Mouse (Mus musculus) adrenal gland, postnatal 14 days (tissue): ENCODE data around the gene Prdm13. TPM values are rescaled to one million over a fixed set of nuclear protein-coding genes. Genes with fewer than 3 reads are reported as not detected.

Source experiments
- DNase-seq: peaks from one replicate; pipeline ENCODE4 v3.0.0; 2021; ENCODE audit warnings: mixed read lengths
- long read RNA-seq, 2 experiments: library from polyadenylated mRNA; stranded (forward); transcript quantifications; one replicate each; pipeline ENCODE4 v2.0.0; 2021
- total RNA-seq: library from RNA; stranded (reverse); gene quantifications from 2 replicates; pipeline ENCODE4 v1.2.3, GENCODE M21; 2021

Gene Prdm13
- not detected in 2 replicates for total RNA-seq
- long read RNA-seq, experiment 1, result 0 reads
- long read RNA-seq, experiment 2, result 0 reads

DNA sequence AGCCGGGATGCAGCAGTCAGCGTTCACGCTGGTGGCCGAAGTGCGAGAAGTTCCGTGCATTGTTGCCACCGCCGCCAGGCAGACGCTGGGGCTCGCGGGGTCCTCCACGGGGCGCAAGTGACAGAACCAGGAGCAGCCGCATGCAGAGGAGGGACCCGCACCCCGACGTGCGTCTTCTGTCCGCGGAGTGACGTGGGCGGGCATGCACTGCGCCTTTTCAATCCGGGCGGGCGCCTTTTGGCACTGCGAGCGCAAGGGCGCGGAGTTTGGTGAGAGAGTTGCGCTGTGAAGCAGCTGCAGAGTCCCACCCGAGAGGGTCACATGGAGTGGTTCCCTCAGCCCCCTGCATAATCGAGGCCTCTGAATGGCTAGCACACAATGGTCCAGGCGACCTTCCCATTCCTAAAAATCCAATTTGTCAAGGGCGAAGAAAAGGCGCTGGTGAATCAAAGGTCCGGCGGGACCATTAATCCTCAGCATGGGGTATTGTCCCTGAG, at the start of gene Prdm13:
TSS of gene Prdm13 (minus strand) at position 369 of the 497 bp plus-strand sequence.
- no peak for DNase-seq

DNA sequence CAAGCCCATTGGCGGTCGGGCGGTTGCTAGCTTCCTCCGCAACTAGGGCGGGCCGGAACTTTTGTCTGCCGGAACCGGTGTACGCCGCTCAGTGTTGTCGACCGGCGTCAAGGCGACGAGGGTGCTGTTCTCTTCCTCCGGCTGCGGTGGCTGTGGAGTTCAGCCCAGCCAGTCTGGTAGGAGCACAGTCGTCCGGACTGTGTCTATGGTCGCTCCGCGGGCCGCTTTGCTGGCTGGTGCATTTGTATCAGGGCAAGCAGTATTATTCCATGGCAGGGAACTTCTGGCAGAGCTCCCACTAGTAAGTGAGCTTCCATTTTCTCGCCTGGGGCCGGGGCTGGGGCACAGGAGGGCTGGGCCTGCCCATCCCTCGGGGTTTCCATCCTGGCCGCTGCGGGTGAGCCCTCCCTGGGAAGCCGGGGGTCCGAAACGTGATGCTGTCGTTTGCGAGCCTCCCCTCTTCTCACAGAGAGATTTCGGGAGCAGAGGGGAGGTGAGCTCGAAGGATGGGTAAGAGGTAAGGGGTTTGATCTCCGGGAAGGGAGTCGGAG, 41.9 kb upstream of the Prdm13 start, which contains the start of gene Ccnc:
TSS of gene Ccnc (plus strand) at position 87 of the 551 bp plus-strand sequence.
- peak; percentile 96 for DNase-seq

DNA sequence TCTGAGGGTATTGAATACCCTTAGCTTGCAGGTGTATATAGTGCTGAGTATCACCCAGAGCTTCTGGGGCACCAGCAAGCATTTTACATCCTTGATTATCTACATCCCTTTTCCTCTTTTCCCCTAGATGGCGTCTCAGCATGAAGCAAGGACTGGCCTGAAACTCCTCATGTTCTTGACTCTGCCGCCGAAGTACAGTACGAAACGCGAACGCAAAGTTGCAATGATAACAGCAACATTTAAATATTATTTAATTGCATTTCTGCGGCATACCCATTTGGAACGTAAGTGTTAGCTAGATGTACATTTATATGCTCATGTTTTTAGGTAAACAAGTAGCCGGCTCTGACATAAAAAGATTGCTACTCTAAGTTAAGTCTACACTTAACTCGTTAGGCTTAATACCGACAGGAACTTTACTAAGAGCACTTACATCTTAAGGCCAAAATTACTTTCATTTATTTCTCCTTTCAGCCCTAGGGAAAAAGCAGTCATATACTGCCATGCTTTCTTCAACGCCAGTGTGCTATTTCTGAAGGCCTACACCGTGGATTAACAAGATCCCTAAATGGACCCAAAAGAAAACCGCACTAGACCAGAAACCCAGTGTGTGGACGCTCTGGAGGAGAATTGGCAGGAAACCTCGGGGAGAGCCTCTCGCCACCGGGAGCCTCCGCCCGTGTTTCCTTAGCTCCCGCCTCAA, 41.3 kb upstream of the Prdm13 start:
- peak; percentile 32 for DNase-seq

DNA sequence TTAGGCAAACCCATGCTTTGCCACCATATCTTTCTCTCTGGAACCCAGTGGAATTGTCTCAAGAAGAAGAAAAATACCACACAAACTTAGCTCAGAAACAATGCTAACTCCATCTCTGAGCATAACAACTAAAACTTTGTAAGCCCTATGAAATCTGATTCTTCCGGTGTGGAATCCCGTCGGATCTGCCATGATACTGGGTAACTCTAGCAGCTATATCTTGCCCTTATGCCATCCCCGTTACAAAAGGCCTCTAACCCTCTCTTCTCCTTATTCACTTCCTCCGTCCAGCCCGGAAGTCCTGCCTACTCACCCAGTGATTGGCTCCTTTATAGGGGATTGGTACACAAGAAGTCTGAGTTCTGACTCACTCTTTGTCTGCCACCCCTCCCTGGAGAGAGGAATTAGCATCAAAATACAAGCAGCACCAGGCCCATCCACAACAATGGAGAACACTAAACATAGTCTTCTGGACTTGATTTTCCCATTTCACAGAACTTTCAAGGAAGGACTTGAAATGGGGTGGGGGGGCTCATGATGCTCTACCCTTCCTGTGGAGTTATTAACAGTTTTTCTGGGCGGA, 37.1 kb upstream of the Prdm13 start:
- no peak for DNase-seq

DNA sequence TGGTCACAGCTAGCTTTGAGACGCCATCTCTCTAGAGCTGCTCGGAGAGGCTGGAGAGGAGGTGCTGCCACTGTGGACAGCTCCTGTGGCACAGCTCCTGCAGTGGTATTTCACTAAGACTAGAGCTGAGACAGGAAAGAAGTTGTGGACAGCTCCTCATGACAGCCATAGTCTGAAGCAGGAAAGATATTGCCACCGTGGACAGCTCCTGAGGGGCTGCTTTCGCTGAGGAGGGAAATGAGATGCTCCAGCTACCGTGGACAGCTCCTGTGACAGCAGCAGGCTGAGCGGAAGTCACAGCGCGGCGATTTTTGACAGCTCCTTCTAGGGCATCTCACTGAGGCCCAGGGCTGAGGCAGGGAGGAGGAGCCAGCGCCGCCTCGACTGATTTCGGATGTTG, 26.4 kb upstream of the Prdm13 start:
- DNase-seq, result peak; percentile 94

DNA sequence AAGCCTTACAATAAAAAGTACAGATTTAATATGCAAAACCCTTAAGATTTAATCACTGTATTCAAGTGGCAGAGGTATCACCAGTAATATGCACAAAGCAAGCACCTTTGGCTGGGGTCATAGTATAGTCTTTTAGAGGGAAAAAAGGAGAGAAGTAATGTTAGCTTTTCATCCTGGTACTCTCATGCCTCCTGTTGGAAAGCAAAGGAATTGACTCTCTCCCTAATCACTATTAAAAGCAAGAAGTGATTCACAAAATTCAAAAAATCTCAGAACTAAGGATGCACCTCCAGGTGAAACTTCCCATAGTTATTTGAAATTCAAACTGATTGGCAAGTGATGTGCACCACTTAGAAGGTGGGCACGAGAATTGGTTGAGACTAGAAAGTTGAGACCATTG, 19.3 kb upstream of the Prdm13 start:
- no peak for DNase-seq

DNA sequence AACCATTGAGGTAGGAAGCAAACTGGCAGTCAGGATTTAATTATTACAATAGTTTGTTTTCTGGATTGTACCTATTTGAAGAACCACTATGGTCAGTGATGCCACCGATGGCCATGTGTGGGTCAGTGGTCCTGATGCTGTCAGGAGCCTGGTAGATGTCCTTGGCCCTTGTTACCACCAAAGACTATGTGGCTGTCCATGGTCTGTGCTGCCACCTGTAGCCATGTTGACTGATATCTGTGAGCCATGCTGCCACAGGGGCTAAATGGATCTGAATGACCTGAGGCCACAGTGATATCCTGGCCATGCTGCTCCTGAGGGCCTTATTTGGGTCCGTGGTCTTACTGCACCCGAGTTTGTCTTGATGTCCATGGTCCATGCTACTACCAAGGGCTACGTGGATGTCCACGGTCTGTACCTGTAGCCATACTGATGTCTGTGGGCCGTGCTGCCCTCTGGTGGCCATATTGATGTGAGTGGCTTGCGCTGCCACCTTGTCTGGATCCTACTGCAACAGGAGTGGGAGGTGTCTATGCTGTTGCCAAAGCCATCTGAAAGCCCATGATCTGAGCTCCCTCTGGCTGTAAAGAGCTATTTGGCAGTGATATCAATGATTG, 10.0 kb upstream of the Prdm13 start:
- peak; percentile 71 for DNase-seq

DNA sequence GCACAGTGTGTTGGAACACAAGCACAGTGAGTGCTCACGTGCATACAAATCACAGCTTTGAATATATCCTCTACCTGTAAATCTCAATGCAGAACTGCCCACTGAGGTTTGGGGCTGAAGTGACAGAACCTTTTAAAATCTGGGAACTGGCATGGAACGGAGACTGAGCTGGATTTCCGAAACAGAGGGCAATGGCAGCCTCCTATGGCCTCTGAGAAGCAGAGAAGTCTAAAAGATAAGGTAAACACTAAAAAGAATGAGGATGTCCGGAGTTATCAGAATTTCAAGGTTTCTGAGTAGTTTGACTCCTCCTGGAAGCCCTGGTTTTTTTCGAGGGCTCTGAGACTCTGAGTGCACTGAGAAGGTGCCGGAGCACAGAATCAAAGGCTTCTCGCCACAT, 4.5 kb upstream of the Prdm13 start:
- no peak for DNase-seq

DNA sequence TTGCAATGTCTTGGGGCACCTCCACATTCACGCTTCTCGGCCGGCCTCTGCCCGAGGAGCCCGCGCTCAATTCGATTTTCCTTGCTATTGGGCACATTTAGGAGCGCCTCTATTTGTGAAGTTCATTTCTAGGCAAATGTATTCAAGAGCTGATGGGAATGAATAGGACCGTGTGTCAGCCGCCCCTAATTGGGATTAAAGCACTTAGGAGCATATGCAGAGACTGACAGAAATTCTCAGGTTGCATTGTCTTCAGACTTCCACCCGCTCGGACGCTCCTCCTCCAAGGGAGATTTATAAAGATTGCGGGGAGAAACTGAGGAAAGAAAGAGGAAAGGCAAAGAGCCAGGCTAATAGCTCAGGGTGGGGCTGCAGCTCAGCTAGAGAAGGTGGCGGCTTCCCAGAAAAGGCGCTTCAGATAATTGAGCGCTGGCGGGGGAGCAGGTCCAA, 3.8 kb upstream of the Prdm13 start:
- DNase-seq, result no peak

DNA sequence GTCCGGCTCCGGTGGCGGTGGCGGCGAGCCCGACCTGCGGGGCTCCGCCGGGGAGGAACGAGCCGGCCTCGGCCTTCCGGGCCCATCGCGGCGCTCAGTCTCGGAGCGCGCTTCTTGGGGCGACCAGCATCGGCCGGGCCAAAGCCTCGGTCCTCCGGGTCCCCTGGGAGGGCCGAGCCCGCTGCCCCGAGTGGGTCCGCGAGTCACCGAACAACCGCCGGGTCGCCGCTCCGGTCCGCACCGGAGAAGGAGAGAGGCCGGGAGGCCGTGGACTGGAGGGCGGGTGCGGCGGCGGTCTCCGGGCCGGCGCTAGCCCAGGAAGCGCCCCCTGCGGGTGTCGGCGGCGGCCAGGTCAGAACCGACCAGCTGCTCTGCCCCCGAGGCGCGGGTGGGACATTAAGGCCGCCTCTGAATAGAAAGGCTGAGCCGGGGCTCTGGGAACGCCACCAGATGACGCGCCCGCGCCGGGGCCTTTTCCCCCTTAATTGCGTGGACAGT, 3.0 kb upstream of the Prdm13 start:
- DNase-seq, result peak; percentile 25

DNA sequence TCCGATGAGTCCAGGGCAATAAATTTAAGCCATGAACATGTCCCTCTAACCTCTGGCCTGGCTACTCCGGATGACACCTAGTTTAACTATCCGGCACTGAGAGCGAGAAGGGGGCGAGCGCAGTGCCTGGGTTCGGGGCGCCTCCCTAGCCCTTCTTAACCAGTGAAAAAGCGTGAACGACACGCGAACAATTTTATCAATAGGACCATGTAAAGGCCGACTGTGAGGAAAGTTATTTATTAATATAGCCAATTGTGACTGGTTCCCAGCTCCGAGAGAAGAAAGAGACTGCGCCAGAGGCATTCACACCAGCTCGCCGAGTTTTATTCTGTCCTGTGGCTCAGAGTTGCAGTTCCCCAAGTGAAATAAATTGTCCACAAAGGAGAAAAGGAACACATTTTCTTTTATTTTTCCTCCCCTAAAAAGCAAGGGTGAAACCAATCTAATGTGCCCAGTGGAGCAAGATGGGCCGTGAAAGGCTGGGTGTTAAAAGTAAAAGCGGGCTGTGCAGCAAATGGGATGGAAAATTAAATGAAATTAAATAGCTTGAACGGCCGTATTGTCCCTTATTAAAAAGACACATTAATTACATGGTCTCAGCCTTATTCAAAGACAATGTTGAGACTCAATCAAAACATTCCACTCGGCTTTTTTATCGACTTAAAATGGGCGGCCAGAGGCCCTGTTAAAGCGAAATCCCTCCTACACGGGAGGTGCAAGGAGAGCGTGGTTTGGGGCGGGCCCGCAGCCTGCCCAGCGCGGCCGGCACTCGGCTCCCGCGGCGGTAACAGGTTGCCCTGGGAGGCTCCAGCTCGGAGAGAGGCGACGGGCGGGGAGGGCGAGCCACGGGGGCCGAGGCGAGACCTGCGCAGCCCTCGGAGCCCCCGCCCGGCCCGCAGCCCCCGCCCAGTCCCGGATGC, 2.3 kb upstream of the Prdm13 start:
- peak; percentile 26 for DNase-seq

DNA sequence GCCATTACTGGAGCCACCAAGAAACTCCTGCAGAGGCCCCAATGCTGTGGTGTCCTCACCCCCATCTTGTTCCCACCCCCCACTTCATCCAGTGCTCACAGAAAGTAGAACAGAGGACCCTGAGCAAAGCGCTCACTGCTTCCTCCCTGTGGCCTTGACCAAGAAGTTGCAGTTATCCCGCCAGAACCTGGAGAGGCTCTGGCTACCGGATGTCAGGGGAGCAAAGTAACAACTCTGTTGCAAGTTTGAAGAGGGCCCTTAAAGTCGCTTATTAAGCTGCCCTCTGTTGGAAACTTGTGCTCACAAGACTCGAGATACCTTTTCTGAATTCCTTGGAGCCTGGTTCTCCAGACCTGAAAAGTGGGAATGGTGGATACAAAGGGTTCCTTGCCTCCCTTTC, 1.2 kb upstream of the Prdm13 start:
- no peak for DNase-seq

DNA sequence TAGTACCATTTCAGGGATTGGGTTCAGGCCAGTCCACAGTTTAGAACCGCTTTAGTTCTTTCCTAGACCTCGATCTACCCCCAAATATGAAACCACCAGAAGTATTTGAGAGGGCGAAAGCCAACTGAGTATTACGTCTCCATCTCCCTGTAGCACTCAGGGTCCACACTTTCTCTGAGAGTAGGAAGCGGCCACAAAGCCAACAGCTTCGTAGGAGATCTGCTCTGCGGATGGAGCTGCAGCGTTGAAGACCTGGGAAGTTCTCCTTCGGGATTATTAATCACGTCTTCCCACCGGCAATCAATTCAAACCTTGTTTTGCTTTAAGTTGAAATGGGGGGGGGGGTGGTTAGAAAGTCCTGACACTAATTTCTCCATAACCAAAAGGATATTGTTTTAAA, 653 bp upstream of the Prdm13 start:
- no peak for DNase-seq

DNA sequence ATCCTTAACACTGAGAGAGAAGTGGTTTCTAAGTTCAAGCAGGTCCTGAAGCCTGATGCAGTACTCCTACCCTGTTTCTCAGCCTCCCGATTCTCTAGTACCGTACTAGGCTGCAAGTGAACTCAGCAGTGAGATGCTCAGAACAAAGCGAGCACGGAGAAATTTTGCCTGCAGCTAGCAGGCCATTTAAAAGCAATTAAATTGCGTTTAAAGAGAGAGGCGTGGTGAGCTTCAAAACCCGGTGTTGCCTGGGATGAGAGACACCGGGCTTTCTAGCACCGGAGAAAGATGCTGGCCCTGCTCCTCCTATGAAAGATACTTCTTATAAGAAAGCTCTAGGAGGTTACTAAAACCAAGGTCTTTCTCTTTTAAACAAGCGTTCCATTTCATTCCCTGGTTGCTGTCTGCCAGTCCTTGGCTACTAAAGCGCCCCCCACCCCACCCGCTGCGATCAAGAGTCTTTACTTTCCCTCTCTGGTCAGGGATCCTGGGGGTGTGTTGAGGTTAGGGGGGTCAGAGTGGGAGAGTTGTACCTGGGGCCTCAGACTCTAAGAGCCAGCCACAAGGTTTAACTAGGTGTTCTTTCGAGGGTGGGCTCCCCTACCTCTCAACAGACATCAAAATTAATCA, 1.3 kb downstream of the Prdm13 start:
- DNase-seq, result no peak

DNA sequence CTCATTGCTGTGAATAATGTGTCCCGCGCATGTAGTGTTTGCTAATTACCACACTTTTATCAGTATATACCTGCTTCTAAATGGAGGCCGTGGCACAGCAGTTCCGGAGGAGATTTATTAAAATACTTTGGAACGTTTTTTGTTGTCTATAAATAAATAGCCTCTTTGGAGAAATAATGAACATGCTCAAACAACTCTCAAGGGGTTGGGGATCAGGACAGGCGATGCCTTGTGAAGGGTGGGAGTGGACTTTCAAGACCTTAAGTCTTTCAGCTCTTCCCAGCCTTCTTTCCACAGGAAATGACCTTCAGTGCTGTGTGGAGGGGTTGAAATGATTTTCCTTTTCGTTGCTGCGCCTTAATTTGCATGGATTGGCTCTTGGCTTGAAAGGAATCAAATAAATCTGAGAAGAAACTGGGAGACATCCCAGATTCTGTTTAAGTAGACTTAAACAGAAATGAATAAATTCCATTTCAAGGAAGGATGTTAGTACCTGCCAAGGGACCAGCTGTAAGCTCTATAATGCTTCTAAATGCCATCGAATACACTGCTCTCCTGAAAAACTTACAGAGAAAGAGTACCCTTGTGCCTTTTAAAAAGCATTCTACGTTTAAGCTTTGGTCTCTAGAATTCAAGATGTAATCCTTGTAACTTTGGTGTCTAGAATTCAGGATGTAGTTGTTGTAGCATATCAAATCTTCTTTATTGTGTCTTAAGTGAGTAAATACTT, 3.2 kb downstream of the Prdm13 start:
- DNase-seq, result no peak

DNA sequence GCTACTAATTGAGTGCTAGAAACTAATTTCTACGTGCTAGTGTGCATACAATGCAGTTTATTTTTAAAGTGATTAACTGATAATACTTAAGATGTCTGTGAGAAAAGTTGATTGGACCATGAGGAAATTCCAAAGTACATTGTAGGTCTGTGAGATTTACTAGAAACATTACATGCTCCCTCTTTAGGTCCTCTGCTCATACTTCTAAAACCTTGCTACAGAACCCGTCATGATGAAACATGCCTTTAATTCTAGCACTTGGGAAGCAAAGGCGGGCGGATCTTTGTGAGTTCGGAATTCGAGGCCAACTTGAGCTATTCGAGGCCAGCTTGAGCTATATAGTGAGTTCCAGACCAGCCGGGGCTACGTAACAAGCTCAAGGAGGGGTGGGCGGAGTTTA, 4.8 kb downstream of the Prdm13 start:
- no peak for DNase-seq

DNA sequence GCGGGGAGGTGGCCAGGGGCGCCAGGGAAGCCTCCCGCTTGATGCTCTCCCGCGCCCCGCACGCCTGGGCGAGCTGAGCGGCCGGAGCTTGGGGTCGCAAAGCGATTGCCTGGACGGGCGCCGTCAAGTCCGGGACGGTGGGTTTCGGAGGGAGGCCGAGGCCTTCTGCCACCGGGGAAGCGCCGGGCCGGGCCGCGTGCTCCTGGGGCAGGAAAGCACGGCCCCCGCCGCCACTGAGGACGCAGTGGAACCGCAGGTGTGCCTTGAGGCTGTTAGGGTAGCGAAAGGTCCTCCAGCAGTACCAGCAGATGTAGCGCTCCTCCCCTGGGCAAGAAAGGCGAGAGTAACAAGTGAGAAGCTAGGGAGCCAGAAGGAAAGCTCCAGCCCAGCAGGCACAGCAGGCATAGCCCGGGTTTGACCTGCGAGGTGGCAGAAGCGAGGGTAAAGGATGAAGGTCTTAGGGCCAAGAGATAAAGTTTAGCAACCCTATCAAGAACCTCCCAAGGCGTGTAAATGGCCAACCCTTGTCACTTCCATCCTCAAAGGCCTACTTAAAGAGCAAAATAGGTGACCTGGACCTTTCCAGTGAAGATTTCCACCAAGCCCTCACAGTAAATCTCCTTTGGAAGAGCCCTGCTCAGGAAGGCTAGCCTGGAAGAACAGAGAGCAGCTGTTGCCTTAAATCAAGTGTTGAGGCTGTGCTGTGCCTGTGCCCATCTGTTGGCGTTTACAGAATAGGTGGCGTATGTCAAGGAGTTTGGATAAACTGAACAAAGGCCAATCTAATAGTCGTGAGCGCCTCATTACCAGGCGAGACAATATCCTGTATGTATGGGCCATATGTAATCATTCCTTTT, 5.9 kb downstream of the Prdm13 start:
- no peak for DNase-seq

DNA sequence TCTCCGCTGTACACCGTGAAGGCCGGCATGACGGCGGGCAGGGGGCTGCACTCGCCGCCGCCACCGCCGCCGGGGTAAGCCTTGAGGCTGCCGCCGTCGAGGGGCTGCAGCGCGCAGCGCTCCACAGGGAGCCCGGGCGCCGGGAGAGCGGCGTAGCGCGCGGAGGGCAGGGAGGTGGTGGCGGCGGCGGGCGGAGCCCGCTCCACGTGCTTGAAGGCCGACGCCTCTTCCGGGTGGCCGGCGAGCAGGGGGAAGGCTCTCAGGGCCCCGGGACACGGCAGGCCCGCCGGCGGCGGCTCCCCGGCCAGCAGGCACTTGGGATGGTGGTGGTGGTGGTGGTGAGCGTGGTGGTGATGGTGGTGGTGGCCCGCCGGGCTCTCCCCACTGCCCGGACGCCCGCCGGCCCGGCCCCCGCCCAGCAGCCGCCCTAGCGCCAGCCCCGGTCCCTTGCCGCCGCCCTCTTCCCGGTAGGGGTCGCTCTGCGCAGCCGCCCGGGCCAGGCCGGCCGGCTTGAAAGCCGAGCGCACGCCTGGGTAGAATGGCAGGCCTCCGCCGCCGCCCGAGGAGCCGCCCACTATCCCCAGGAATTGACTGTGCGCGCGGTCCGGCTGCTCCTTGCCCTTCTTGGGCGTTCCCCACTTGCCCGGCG, 6.7 kb downstream of the Prdm13 start:
- peak; percentile 64 for DNase-seq
